Mouse (Mus musculus): ENCODE measurements at regions not wholly inside any gene's neighbourhood (a gene's known extent, or its start where the extent isn't known, plus 50 kb on each side); places are given as distances from the start of the nearest gene placed in this dataset.

DNA sequence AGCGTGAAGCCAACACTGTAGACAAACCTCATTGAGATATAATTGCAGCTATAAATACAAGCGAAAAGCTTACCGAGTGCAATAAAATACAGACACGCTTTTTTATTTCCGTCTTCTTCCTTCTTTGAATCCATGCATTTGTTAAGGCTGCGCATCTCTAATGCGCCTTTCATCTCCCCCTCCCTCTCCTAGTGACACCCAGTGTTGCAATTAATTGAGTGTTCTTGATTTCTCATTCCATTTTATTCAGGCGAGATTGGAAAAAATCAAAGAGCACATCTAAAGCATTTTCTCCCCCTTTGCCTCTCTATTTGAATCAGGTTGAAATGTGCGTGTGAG lies 293.2 kb upstream of the Tle4 start:
- no peak for TF ChIP-seq GATA1 (IDR thresholded peaks at IDR 0.05; ENCODE audit: low read length)

- TF ChIP-seq GATA1 (IDR thresholded peaks at IDR 0.05; ENCODE audit: low read length), result no peak
Measured at GRCm38 (mm10) chr19:14890241-14891089, 292.6 kb upstream of the Tle4 start.

DNA sequence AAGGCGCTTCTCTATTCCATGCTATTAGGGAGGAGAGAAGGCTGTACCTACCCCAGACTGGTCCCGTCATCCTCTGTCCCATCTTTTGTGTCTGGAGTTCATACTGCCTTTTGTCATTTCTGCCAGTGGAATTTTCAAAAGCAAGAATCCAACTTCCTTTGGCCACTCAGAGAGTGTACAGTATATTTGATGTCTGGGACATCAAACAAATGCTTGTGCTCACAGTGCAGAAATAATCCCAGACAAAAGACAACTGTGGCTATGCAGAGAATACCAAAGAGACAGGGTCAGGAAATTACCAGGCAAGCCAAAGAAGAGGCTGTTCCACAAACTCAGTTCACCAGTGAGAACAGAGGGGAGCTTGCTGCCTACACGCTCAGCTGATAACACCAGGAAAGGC lies 291.9 kb upstream of the Tle4 start:
- no peak for TF ChIP-seq GATA1 (IDR thresholded peaks at IDR 0.05; ENCODE audit: low read length)

DNA sequence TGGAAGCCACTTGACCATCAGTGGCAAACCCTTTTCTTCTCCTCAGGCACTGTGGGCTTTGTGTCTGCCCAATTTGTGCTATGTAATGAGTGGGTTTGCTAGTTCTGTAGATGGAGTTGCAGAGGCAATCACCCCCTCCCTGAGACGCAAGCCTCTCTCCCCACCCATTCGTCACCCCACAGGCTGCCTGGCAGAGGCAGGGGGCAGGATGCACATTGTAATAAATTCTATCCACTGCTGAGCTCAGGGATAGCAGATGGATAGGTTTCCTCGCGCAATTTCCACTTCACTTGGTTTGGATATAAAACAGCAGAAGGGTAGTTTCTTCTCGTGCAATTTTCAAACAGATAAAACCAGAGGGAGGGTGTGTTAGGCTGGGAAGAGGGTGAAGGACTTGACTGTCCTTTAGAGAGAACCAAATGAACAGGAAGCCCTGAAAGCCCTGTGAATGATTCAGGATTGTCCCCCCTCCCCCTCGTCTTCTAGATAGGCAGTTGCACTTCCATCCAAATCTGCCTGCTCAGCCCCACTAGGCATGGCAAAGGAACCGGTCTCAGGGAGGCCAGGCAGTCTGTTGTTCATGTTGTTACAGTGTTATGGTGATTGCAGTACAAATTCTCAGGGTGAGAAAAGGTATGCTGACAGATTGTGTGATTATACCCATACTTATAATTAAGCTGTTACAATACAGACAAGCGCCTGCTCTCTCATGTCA lies 286.0 kb upstream of the Tle4 start:
- TF ChIP-seq GATA1 (IDR thresholded peaks at IDR 0.05; ENCODE audit: low read length), result no peak

- TF ChIP-seq GATA1 (IDR thresholded peaks at IDR 0.05; ENCODE audit: low read length), result no peak
Measured at GRCm38 (mm10) chr19:14880818-14881217, 283.0 kb upstream of the Tle4 start.

GRCm38 (mm10) chr19:14873986-14874385 lies 276.1 kb upstream of the Tle4 start:
- no peak for TF ChIP-seq GATA1 (IDR thresholded peaks at IDR 0.05; ENCODE audit: low read length)

- no peak for TF ChIP-seq GATA1 (IDR thresholded peaks at IDR 0.05; ENCODE audit: low read length)
Measured at GRCm38 (mm10) chr19:14871178-14871867, 273.5 kb upstream of the Tle4 start.

GRCm38 (mm10) chr19:14862654-14863468 lies 265.0 kb upstream of the Tle4 start:
- no peak for TF ChIP-seq GATA1 (IDR thresholded peaks at IDR 0.05; ENCODE audit: low read length)

DNA sequence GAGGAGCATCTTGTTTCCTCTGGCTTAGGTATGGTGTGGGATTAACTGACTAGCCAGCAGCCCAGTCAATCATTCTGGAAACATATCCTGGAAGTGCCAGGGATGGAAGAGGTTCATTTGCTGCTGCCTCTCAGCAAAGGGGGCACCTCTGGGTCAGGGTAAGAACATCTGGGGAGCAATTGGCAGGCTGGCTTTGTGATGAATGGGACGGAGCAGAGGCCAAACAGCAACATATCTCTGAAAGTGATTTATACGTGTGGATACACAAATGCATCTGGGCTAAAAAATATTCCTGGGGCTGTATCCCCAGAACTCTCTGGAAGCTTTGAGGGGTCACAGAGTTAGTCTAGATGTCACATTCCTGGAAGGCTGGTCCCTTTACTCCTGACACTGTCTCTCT lies 257.2 kb upstream of the Tle4 start:
- TF ChIP-seq GATA1 (IDR thresholded peaks at IDR 0.05; ENCODE audit: low read length), result no peak

GRCm38 (mm10) chr19:14853416-14853815 lies 255.6 kb upstream of the Tle4 start:
- TF ChIP-seq GATA1 (IDR thresholded peaks at IDR 0.05; ENCODE audit: low read length), result no peak

DNA sequence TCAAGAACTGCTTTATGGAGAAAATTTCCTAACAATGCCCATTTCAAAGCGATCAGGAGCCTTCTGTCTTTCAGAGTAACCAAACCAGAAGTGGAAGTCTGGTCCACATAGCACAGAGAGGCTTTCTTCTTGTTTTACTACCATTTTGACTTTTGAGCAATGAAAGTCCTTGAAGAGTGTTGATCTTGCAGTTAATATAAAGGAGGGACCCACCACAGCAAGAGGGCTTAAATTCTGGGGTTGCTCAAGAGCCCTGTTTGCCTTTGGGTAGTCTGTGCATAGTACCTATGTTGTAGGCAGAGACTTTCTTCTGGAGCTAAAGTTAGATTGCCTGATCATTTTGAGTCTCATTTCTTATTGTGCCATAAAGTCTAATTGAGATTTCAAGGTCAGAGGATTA lies 251.7 kb upstream of the Tle4 start:
- TF ChIP-seq GATA1 (IDR thresholded peaks at IDR 0.05; ENCODE audit: low read length), result no peak

DNA sequence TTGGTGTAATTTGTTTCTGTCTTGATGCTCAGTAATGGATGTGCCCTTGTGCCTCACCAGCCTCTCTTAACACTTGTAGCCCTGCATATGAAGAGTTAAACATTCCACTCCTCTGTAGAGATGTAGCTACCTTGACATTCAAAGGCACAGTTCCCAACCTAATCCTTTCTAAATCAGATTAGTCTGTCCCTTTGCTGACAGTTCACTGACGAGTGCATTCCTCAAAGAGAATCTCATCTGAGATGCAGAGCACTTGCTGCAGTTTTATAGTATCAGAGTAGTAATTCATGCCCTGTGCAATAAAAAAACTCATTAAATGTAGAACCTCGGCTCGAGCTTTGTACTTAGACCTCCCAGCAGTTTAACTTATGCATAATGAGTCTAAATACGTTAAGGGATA lies 249.3 kb upstream of the Tle4 start:
- TF ChIP-seq GATA1 (IDR thresholded peaks at IDR 0.05; ENCODE audit: low read length), result no peak

- no peak for TF ChIP-seq GATA1 (IDR thresholded peaks at IDR 0.05; ENCODE audit: low read length)
Measured at GRCm38 (mm10) chr19:14835629-14836028, 237.8 kb upstream of the Tle4 start.

GRCm38 (mm10) chr19:14816354-14816753 lies 218.5 kb upstream of the Tle4 start:
- no peak for TF ChIP-seq GATA1 (IDR thresholded peaks at IDR 0.05; ENCODE audit: low read length)

GRCm38 (mm10) chr19:14806787-14807186 lies 208.9 kb upstream of the Tle4 start:
- no peak for TF ChIP-seq GATA1 (IDR thresholded peaks at IDR 0.05; ENCODE audit: low read length)
